Mouse (Mus musculus) heart, embryonic 12.5 days (tissue): Measurements from ENCODE around the gene Syn1. TPM values are rescaled to one million over a fixed set of nuclear protein-coding genes. Genes with fewer than 3 reads are reported as not detected.

Experiments
- ATAC-seq: fragments of 200-750 bp; cut with Nextera tagmentation; 2 replicates; pipeline ENCODE4 v1.8.0; 2017; ENCODE audit warnings: moderate TSS enrichment, moderate library complexity; ENCODE audit not compliant: insufficient number of reproducible peaks, low FRiP score
- H3K27ac ChIP-seq: fragments of 300-500 bp; sonication (generic); 2 replicates; pipeline ENCODE4 v1.5.1; 2016; ENCODE audit warnings: mild to moderate bottlenecking, moderate library complexity; ENCODE audit not compliant: poor library complexity, severe bottlenecking
- H3K27me3 ChIP-seq: fragments of 300-500 bp; sonication (generic); replicated peaks from 2 replicates; pipeline ENCODE4 v1.6.1; 2016; ENCODE audit warnings: mild to moderate bottlenecking, moderate library complexity
- H3K36me3 ChIP-seq: fragments of 300-500 bp; sonication (generic); 2 replicates; pipeline ENCODE4 v1.6.1; 2016; ENCODE audit warnings: mild to moderate bottlenecking, moderate library complexity
- H3K4me1 ChIP-seq: fragments of 300-500 bp; sonication (generic); replicated peaks from 2 replicates; pipeline ENCODE4 v1.6.1; 2016; ENCODE audit warnings: mild to moderate bottlenecking
- H3K4me2 ChIP-seq: fragments of 300-500 bp; sonication (generic); 2 replicates; pipeline ENCODE4 v1.6.1; 2016; ENCODE audit warnings: mild to moderate bottlenecking, moderate library complexity
- H3K4me3 ChIP-seq: fragments of 300-500 bp; sonication (generic); 2 replicates; pipeline ENCODE4 v1.5.1; 2016; ENCODE audit warnings: mild to moderate bottlenecking
- H3K9ac ChIP-seq: fragments of 300-500 bp; sonication (generic); 2 replicates; pipeline ENCODE4 v1.6.1; 2016; ENCODE audit warnings: mild to moderate bottlenecking, moderate library complexity
- H3K9me3 ChIP-seq: fragments of 300-500 bp; sonication (generic); replicated peaks from 2 replicates; pipeline ENCODE4 v1.6.1; 2016; ENCODE audit warnings: mild to moderate bottlenecking, moderate library complexity
- WGBS: fragments of 180-500 bp; shearing (Covaris S2); methylation state at CpG from one replicate; pipeline ENCODE4 v1.1.7; 2016; 5-methylcytosine and 5-hydroxymethylcytosine counted together
- polyA plus RNA-seq: library from polyadenylated mRNA; unstranded; fragments of >200 nt; fragmentation: Nextera tagmentation; extraction: Ambion mirVana; gene quantifications from 2 replicates; pipeline ENCODE4 v1.2.1, GENCODE M21; 2016

Syn1 gene
- polyA plus RNA-seq, 1 experiment from 2014 or later = 0.31 TPM

GRCm38 (mm10) chrX:20862105-20863065 is 58.4 kb downstream of the Syn1 start:
- H3K27ac ChIP-seq = no peak overlapping the region
- H3K36me3 ChIP-seq = peaks cover 23% of the 10 kb centered on the region
- H3K9ac ChIP-seq = 0 out of 2 replicates have a peak overlapping the region, but pooled peaks have one; percentile 7
- peaks cover 16% of the 10 kb centered on the region for H3K4me1 ChIP-seq
- 0 out of 2 replicates have a peak, but pooled peaks cover 4% of the 10 kb centered on the region for H3K9me3 ChIP-seq
- 46% methylated on average over 28 of the region's 29 CpGs for WGBS
- no peak overlapping the region for H3K4me3 ChIP-seq
- peak; percentile 16; the same call in 1 of the 2 replicates for ATAC-seq
- peak overlapping the region; percentile 35 for H3K4me2 ChIP-seq
- H3K27me3 ChIP-seq = no peaks in the 10 kb centered on the region

GRCm38 (mm10) chrX:20861453-20862104 is 59.2 kb downstream of the Syn1 start:
- Histone ChIP-seq H3K9me3 (0 out of 2 replicates have a peak, but pooled peaks cover 4% of the 10 kb centered on the region), H3K4me3 (no peak overlapping the region), H3K4me1 (peaks cover 16% of the 10 kb centered on the region), H3K9ac (no peak overlapping the region), H3K36me3 (peaks cover 24% of the 10 kb centered on the region), H3K27me3 (no peaks in the 10 kb centered on the region), H3K4me2 (no peak overlapping the region), H3K27ac (no peak overlapping the region)
- 54% methylated on average over 5 of the region's 5 CpGs for WGBS
- ATAC-seq = no peak

- Histone ChIP-seq H3K9ac (no peak overlapping the region), H3K4me2 (no peak overlapping the region), H3K27me3 (no peaks in the 10 kb centered on the region), H3K4me1 (peaks cover 9% of the 10 kb centered on the region; the same call in 1 of the 2 replicates), H3K36me3 (peaks cover 54% of the 10 kb centered on the region), H3K9me3 (no peaks in the 10 kb centered on the region), H3K4me3 (no peak overlapping the region), H3K27ac (no peak overlapping the region)
- WGBS = 89% methylated on average over 7 of the region's 7 CpGs
- no peak for ATAC-seq
Observed at GRCm38 (mm10) chrX:20853794-20854193, 67.0 kb downstream of the Syn1 start.

- peak overlapping the region; percentile 73 for H3K4me2 ChIP-seq
- peak; percentile 98 for ATAC-seq
- H3K27me3 ChIP-seq = no peaks in the 10 kb centered on the region
- H3K9me3 ChIP-seq = no peaks in the 10 kb centered on the region
- H3K27ac ChIP-seq = peak overlapping the region; percentile 60; the same call in 1 of the 2 replicates
- H3K4me1 ChIP-seq = peaks cover 9% of the 10 kb centered on the region; the same call in 1 of the 2 replicates
- 12% methylated on average over 42 of the region's 42 CpGs for WGBS
- H3K36me3 ChIP-seq = peaks cover 25% of the 10 kb centered on the region
- peak overlapping the region; percentile 86 for H3K9ac ChIP-seq
- peak overlapping the region; percentile 75 for H3K4me3 ChIP-seq
Observed at GRCm38 (mm10) chrX:20848256-20848984, 72.4 kb downstream of the Syn1 start.

- H3K4me2 ChIP-seq = peak overlapping the region; percentile 45
- H3K9ac ChIP-seq = no peak overlapping the region
- peaks cover 22% of the 10 kb centered on the region for H3K36me3 ChIP-seq
- H3K9me3 ChIP-seq = no peaks in the 10 kb centered on the region
- H3K4me3 ChIP-seq = peak overlapping the region; percentile 75; the same call in 1 of the 2 replicates
- ATAC-seq = no peak
- peaks cover 9% of the 10 kb centered on the region; the same call in 1 of the 2 replicates for H3K4me1 ChIP-seq
- WGBS = 11% methylated on average over 2 of the region's 2 CpGs
- H3K27ac ChIP-seq = no peak overlapping the region
- H3K27me3 ChIP-seq = no peaks in the 10 kb centered on the region
Observed at GRCm38 (mm10) chrX:20847816-20848215, 73.0 kb downstream of the Syn1 start.

- Histone ChIP-seq H3K9me3 (no peaks in the 10 kb centered on the region), H3K27ac (no peak overlapping the region), H3K4me2 (no peak overlapping the region), H3K27me3 (no peaks in the 10 kb centered on the region), H3K36me3 (peaks cover 22% of the 10 kb centered on the region), H3K4me1 (peaks cover 9% of the 10 kb centered on the region; the same call in 1 of the 2 replicates), H3K9ac (no peak overlapping the region), H3K4me3 (no peak overlapping the region)
- ATAC-seq = no peak
- WGBS = 82% methylated on average over 3 of the region's 3 CpGs
Observed at GRCm38 (mm10) chrX:20847232-20847631, 73.6 kb downstream of the Syn1 start.

GRCm38 (mm10) chrX:20828934-20829333 is 91.9 kb downstream of the Syn1 start:
- H3K9me3 ChIP-seq = no peaks in the 10 kb centered on the region
- H3K4me2 ChIP-seq = peak overlapping the region; percentile 19; the same call in 1 of the 2 replicates
- no peak overlapping the region for H3K9ac ChIP-seq
- no peaks in the 10 kb centered on the region for H3K27me3 ChIP-seq
- WGBS = 12% methylated on average over 5 of the region's 5 CpGs
- ATAC-seq = peak; percentile 63; the same call in 1 of the 2 replicates
- H3K4me1 ChIP-seq = no peaks in the 10 kb centered on the region
- no peaks in the 10 kb centered on the region for H3K36me3 ChIP-seq
- no peak overlapping the region for H3K4me3 ChIP-seq
- H3K27ac ChIP-seq = no peak overlapping the region

- H3K4me2 ChIP-seq = peak overlapping the region; percentile 73
- WGBS = 51% methylated on average over 8 of the region's 8 CpGs
- ATAC-seq = no peak
- H3K4me1 ChIP-seq = no peaks in the 10 kb centered on the region
- H3K9me3 ChIP-seq = no peaks in the 10 kb centered on the region
- H3K36me3 ChIP-seq = no peaks in the 10 kb centered on the region
- H3K27me3 ChIP-seq = no peaks in the 10 kb centered on the region
- H3K4me3 ChIP-seq = peak overlapping the region; percentile 42
- peak overlapping the region; percentile 59; the same call in 1 of the 2 replicates for H3K9ac ChIP-seq
- peak overlapping the region; percentile 43; the same call in 1 of the 2 replicates for H3K27ac ChIP-seq
Observed at GRCm38 (mm10) chrX:20819708-20820426, 100.9 kb downstream of the Syn1 start.

GRCm38 (mm10) chrX:20819204-20819628 is 101.6 kb downstream of the Syn1 start:
- peak overlapping the region; percentile 43; the same call in 1 of the 2 replicates for H3K27ac ChIP-seq
- H3K9me3 ChIP-seq = no peaks in the 10 kb centered on the region
- 20% methylated on average over 19 of the region's 19 CpGs for WGBS
- peak overlapping the region; percentile 42 for H3K4me3 ChIP-seq
- no peaks in the 10 kb centered on the region for H3K27me3 ChIP-seq
- no peaks in the 10 kb centered on the region for H3K4me1 ChIP-seq
- ATAC-seq = peak; percentile 83
- peak overlapping the region; percentile 59; the same call in 1 of the 2 replicates for H3K9ac ChIP-seq
- peak overlapping the region; percentile 73 for H3K4me2 ChIP-seq
- H3K36me3 ChIP-seq = no peaks in the 10 kb centered on the region

GRCm38 (mm10) chrX:20816974-20817373 is 103.8 kb downstream of the Syn1 start:
- Histone ChIP-seq H3K4me2 (no peak overlapping the region), H3K9me3 (no peaks in the 10 kb centered on the region), H3K27me3 (no peaks in the 10 kb centered on the region), H3K4me3 (no peak overlapping the region), H3K36me3 (no peaks in the 10 kb centered on the region), H3K9ac (no peak overlapping the region), H3K4me1 (no peaks in the 10 kb centered on the region), H3K27ac (no peak overlapping the region)
- 69% methylated on average over 6 of the region's 6 CpGs for WGBS
- ATAC-seq = no peak
